Mouse (Mus musculus) C2C12 (cell line): ENCODE results near the gene Gm42791. TPM values are rescaled to one million over a fixed set of nuclear protein-coding genes. Genes with fewer than 3 reads are reported as not detected.
A peak's percentile ranks its signal among the peaks of the same experiment; 100 is the strongest.

Experiments used
- H3K27me3 ChIP-seq: one replicate; pipeline ENCODE4 v1.6.1; 2011; ENCODE audit not compliant: control insufficient read depth, insufficient read depth, insufficient read length
- H3K36me3 ChIP-seq: one replicate; pipeline ENCODE4 v1.6.1; 2011; ENCODE audit not compliant: control insufficient read depth, insufficient read depth
- H3K4me3 ChIP-seq: one replicate; pipeline ENCODE4 v1.5.1; 2011; ENCODE audit warnings: mild to moderate bottlenecking, control low read depth; ENCODE audit not compliant: poor library complexity, insufficient read depth, severe bottlenecking
- H3K79me2 ChIP-seq: one replicate; pipeline ENCODE4 v1.6.1; 2011; ENCODE audit not compliant: control insufficient read depth, insufficient read depth
- H3K79me3 ChIP-seq: one replicate; pipeline ENCODE4 v1.6.1; 2011; ENCODE audit warnings: low read depth, control low read depth
- H3ac ChIP-seq: one replicate; pipeline ENCODE3; 2011; ENCODE audit warnings: low read depth; ENCODE audit not compliant: control insufficient read depth, insufficient read length
- CEBPB ChIP-seq: IDR thresholded peaks from one replicate; pipeline ENCODE4 v1.6.1; 2011; ENCODE audit warnings: low read depth, mild to moderate bottlenecking, control low read depth, moderate library complexity
- CTCF ChIP-seq: IDR thresholded peaks from one replicate; pipeline ENCODE4 v1.5.1; 2011; ENCODE audit not compliant: control insufficient read depth, insufficient read depth, insufficient read length
- FOSL1 ChIP-seq: IDR thresholded peaks from one replicate; pipeline ENCODE4 v1.8.0; 2011; ENCODE audit warnings: mild to moderate bottlenecking, low read length; ENCODE audit not compliant: poor library complexity, insufficient read depth, severe bottlenecking
- MAX ChIP-seq: IDR thresholded peaks from one replicate; pipeline ENCODE4 v1.6.1; 2011; ENCODE audit warnings: mild to moderate bottlenecking, control low read depth
- MYOD1 ChIP-seq: IDR thresholded peaks from one replicate; pipeline ENCODE4 v1.6.1; 2011; ENCODE audit warnings: low read depth; ENCODE audit not compliant: control insufficient read depth, insufficient read length
- MYOG ChIP-seq: IDR thresholded peaks from one replicate; pipeline ENCODE4 v1.6.1; 2011; ENCODE audit not compliant: control insufficient read depth, insufficient read length; ENCODE audit errors: extremely low read depth
- USF1 ChIP-seq: IDR thresholded peaks from one replicate; pipeline ENCODE4 v1.6.1; 2011; ENCODE audit warnings: low read depth, mild to moderate bottlenecking, control low read depth, moderate library complexity
- polyA plus RNA-seq: library from polyadenylated mRNA; unstranded; fragments of >200 nt; fragmentation: generic; extraction: Trizol; gene quantifications from one replicate; pipeline ENCODE4 v1.2.1, GENCODE M21; 2012; ENCODE audit warnings: missing spikeins

Gene Gm42791
- polyA plus RNA-seq, 1 experiment = not detected

- TF ChIP-seq FOSL1 (no peak), MYOD1 (no peak), USF1 (peak; percentile 92), CTCF (peak; percentile 88), MAX (peak; percentile 73), MYOG (no peak), CEBPB (no peak)
- H3K79me3 ChIP-seq = no peaks in the 10 kb centered on the region
- no peak overlapping the region for H3K4me3 ChIP-seq
- H3ac ChIP-seq = no peak overlapping the region
- H3K79me2 ChIP-seq = no peaks in the 10 kb centered on the region
- no peaks in the 10 kb centered on the region for H3K27me3 ChIP-seq
- H3K36me3 ChIP-seq = no peaks in the 10 kb centered on the region
These were observed 11.7 kb upstream of the Gm42791 start for GRCm38 (mm10) chr5:149006362-149007294.

- Histone ChIP-seq H3K36me3 (no peaks in the 10 kb centered on the region), H3K4me3 (no peak overlapping the region), H3ac (no peak overlapping the region), H3K79me2 (no peaks in the 10 kb centered on the region), H3K79me3 (no peaks in the 10 kb centered on the region), H3K27me3 (no peaks in the 10 kb centered on the region)
- TF ChIP-seq CTCF (no peak), FOSL1 (no peak), USF1 (no peak), MYOD1 (no peak), MAX (no peak), MYOG (no peak), CEBPB (no peak)
These were observed 10.9 kb upstream of the Gm42791 start for GRCm38 (mm10) chr5:149005701-149006361.

GRCm38 (mm10) chr5:149005083-149005482 lies 10.1 kb upstream of the Gm42791 start:
- no peaks in the 10 kb centered on the region for H3K27me3 ChIP-seq
- no peak overlapping the region for H3ac ChIP-seq
- no peaks in the 10 kb centered on the region for H3K36me3 ChIP-seq
- no peaks in the 10 kb centered on the region for H3K79me3 ChIP-seq
- no peaks in the 10 kb centered on the region for H3K79me2 ChIP-seq
- H3K4me3 ChIP-seq = no peak overlapping the region
- no peak for TF ChIP-seq CTCF
- no peak for TF ChIP-seq CEBPB
- no peak for TF ChIP-seq FOSL1
- no peak for TF ChIP-seq MYOD1
- TF ChIP-seq MYOG = no peak
- no peak for TF ChIP-seq USF1
- TF ChIP-seq MAX = no peak

GRCm38 (mm10) chr5:149003137-149003536 lies 8.2 kb upstream of the Gm42791 start:
- Histone ChIP-seq H3ac (no peak overlapping the region), H3K36me3 (no peaks in the 10 kb centered on the region), H3K4me3 (no peak overlapping the region), H3K79me3 (no peaks in the 10 kb centered on the region), H3K27me3 (no peaks in the 10 kb centered on the region), H3K79me2 (no peaks in the 10 kb centered on the region)
- TF ChIP-seq CEBPB = no peak
- no peak for TF ChIP-seq MYOG
- no peak for TF ChIP-seq MAX
- no peak for TF ChIP-seq CTCF
- TF ChIP-seq FOSL1 = no peak
- no peak for TF ChIP-seq USF1
- TF ChIP-seq MYOD1 = no peak

DNA sequence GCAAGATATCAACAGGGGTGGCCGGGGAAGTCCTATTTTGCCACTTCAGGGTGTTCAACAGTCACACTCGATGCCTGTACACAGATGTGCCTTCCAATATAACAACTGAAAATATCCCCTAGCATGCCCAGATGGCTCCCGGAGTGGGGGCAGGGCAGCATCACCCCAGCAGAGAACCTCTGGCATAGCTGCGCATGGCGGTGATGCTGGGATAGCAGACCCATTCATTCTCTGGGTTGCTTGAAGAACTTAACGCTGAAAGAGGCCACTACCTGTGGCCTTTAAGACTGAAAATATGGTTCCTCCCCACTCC lies 7.8 kb upstream of the Gm42791 start:
- no peak overlapping the region for H3K4me3 ChIP-seq
- TF ChIP-seq CEBPB (no peak), CTCF (no peak), FOSL1 (no peak), MYOG (no peak), MYOD1 (no peak), USF1 (no peak), MAX (no peak)
- H3K79me2 ChIP-seq = no peaks in the 10 kb centered on the region
- H3K27me3 ChIP-seq = no peaks in the 10 kb centered on the region
- no peaks in the 10 kb centered on the region for H3K36me3 ChIP-seq
- H3K79me3 ChIP-seq = no peaks in the 10 kb centered on the region
- H3ac ChIP-seq = no peak overlapping the region
